Mouse (Mus musculus): Measurements from ENCODE around the gene Rad54l.

Rad54l gene

GRCm38 (mm10) chr4:116074145-116074675 lies 49.3 kb downstream of the Rad54l start:
- no peak for DNase-seq (ENCODE audit: low read depth, low spot score)

GRCm38 (mm10) chr4:116073146-116073545 lies 50.3 kb downstream of the Rad54l start:
- DNase-seq (ENCODE audit: low read depth, low spot score): no peak

- DNase-seq (ENCODE audit: low read depth, low spot score): no peak
These were observed 53.4 kb downstream of the Rad54l start for GRCm38 (mm10) chr4:116070116-116070515.

GRCm38 (mm10) chr4:116063855-116064254 lies 59.6 kb downstream of the Rad54l start:
- DNase-seq (ENCODE audit: low read depth, low spot score): no peak

- peak; percentile 82 for DNase-seq (ENCODE audit: low read depth, low spot score)
These were observed 64.3 kb downstream of the Rad54l start for GRCm38 (mm10) chr4:116059012-116059726.

- DNase-seq (ENCODE audit: low read depth, low spot score): peak; percentile 72
These were observed 65.9 kb downstream of the Rad54l start for GRCm38 (mm10) chr4:116057559-116057958.

- DNase-seq (ENCODE audit: low read depth, low spot score): peak; percentile 97
These were observed 70.0 kb downstream of the Rad54l start, which contains the start of gene Nsun4 for GRCm38 (mm10) chr4:116053399-116053961. TSS of gene Nsun4 (minus strand) at chr4:116053876.

- DNase-seq (ENCODE audit: low read depth, low spot score): peak; percentile 53
These were observed 70.8 kb downstream of the Rad54l start for GRCm38 (mm10) chr4:116052526-116053293.

- DNase-seq (ENCODE audit: low read depth, low spot score): no peak
These were observed 74.3 kb downstream of the Rad54l start for GRCm38 (mm10) chr4:116049211-116049610.

GRCm38 (mm10) chr4:116048130-116048920 lies 75.2 kb downstream of the Rad54l start:
- no peak for DNase-seq (ENCODE audit: low read depth, low spot score)

- DNase-seq (ENCODE audit: low read depth, low spot score): no peak
These were observed 75.8 kb downstream of the Rad54l start for GRCm38 (mm10) chr4:116047681-116048080.

- no peak for DNase-seq (ENCODE audit: low read depth, low spot score)
These were observed 76.9 kb downstream of the Rad54l start for GRCm38 (mm10) chr4:116046604-116047003.
